Mouse (Mus musculus) ES-Bruce4 (cell line): ENCODE measurements around the gene Igsf11.

ENCODE experiments used
- CTCF ChIP-seq: IDR thresholded peaks from one replicate; pipeline ENCODE4 v1.8.1; 2011; ENCODE audit warnings: low read depth, low read length
- EP300 ChIP-seq: IDR thresholded peaks from 2 replicates; pipeline ENCODE4 v1.6.1; 2011; ENCODE audit warnings: low read depth, low read length; ENCODE audit not compliant: insufficient read depth
- POLR2A ChIP-seq: IDR thresholded peaks from one replicate; pipeline ENCODE4 v1.8.1; 2011; ENCODE audit warnings: low read length; ENCODE audit not compliant: insufficient read depth

- TF ChIP-seq CTCF (no peak), POLR2A (no peak), EP300 (no peak)
These were observed 161.3 kb downstream of the Igsf11 start for GRCm38 (mm10) chr16:39053779-39054178.
